Mouse (Mus musculus) liver, adult 2 months (tissue): ENCODE data around the gene Gm49387. TPM values are rescaled to one million over a fixed set of nuclear protein-coding genes. Genes with fewer than 3 reads are reported as not detected.

Source experiments
- DNase-seq: peaks from one replicate; pipeline ENCODE4 v3.0.0-alpha.2; 2011; ENCODE audit warnings: low read depth, low spot score; ENCODE audit errors: extremely low read depth
- H3K27ac ChIP-seq: fragments of 200-500 bp; replicated peaks from 2 replicates; pipeline ENCODE4 v1.5.1; 2012; ENCODE audit warnings: low read depth, mild to moderate bottlenecking, control low read depth, inconsistent platforms, low read length; ENCODE audit not compliant: insufficient read depth
- H3K27me3 ChIP-seq: fragments of 200-500 bp; 2 replicates; pipeline ENCODE4 v1.6.1; 2012; ENCODE audit warnings: mild to moderate bottlenecking, moderate library complexity, low read length, inconsistent platforms; ENCODE audit not compliant: control insufficient read depth, insufficient read depth
- H3K36me3 ChIP-seq: fragments of 200-500 bp; 2 replicates; pipeline ENCODE4 v1.6.1; 2012; ENCODE audit warnings: low read length, inconsistent platforms; ENCODE audit not compliant: control insufficient read depth, insufficient read depth
- H3K4me1 ChIP-seq: fragments of 200-500 bp; 2 replicates; pipeline ENCODE4 v1.6.1; 2011; ENCODE audit warnings: low read length; ENCODE audit not compliant: control insufficient read depth, insufficient read depth
- H3K4me3 ChIP-seq: fragments of 200-500 bp; 2 replicates; pipeline ENCODE4 v1.5.1; 2011; ENCODE audit warnings: low read depth, mild to moderate bottlenecking, control low read depth, low read length, moderate library complexity; ENCODE audit not compliant: insufficient read depth
- H3K79me2 ChIP-seq: fragments of 200-500 bp; 2 replicates; pipeline ENCODE4 v1.6.1; 2012; ENCODE audit warnings: inconsistent platforms, mild to moderate bottlenecking, low read length, moderate library complexity; ENCODE audit not compliant: control insufficient read depth, insufficient read depth
- H3K9ac ChIP-seq: fragments of 200-500 bp; 2 replicates; pipeline ENCODE4 v1.6.1; 2012; ENCODE audit warnings: low read depth, mild to moderate bottlenecking, control low read depth, inconsistent platforms, low read length
- CTCF ChIP-seq: fragments of 200-500 bp; IDR thresholded peaks from 2 replicates; pipeline ENCODE4 v1.5.1; 2011; ENCODE audit warnings: low read depth, low read length, control low read depth
- POLR2A ChIP-seq: fragments of 200-500 bp; IDR thresholded peaks from 2 replicates; pipeline ENCODE4 v1.6.1; 2011; ENCODE audit warnings: low read length, control low read depth; ENCODE audit not compliant: insufficient read depth; ENCODE audit errors: extremely low read depth
- WGBS: fragments of 180-500 bp; shearing (Covaris S2); methylation state at CpG from one replicate; pipeline ENCODE4 v1.1.7; 2018; 5-methylcytosine and 5-hydroxymethylcytosine counted together
- polyA plus RNA-seq: library from polyadenylated mRNA; depleted of rRNA; stranded (reverse); fragments of >200 nt; gene quantifications from 2 replicates; pipeline ENCODE4 v1.2.3, GENCODE M21; 2012
- total RNA-seq: library from RNA; depleted of rRNA; stranded (reverse); fragments of >200 nt; gene quantifications from 2 replicates; pipeline ENCODE4 v1.2.3, GENCODE M21; 2014

Gene Gm49387
- total and polyA plus RNA-seq, 2 experiments = 2.6 TPM; not detected in 1

DNA sequence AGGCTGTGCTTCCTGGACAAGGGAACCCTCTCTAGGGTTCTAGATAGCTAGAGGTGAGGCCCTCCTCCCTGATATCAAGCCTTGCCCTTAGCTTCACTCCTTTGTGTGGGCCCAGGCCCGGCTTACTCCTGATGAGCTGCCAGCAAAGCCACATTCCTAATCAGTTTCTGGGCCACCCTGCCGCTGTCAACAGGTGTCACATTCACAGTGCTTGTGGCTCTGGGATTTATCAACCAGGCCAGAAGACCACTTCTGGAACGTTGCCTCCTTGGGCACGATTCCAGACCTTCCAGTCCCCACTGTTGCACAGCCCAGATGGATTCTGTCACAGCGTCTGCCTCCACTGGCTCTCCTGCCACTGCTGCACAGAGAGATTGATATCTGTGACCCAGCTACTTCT is 79.8 kb downstream of the Gm49387 start:
- H3K79me2 ChIP-seq = no peaks in the 10 kb centered on the region
- no peaks in the 10 kb centered on the region for H3K36me3 ChIP-seq
- no peaks in the 10 kb centered on the region for H3K4me1 ChIP-seq
- 60% methylated on average over 5 of the region's 5 CpGs for WGBS
- no peak overlapping the region for H3K9ac ChIP-seq
- H3K27ac ChIP-seq = no peak overlapping the region
- H3K4me3 ChIP-seq = no peak overlapping the region
- no peak for TF ChIP-seq POLR2A
- TF ChIP-seq CTCF = no peak
- no peak for DNase-seq
- H3K27me3 ChIP-seq = no peaks in the 10 kb centered on the region

DNA sequence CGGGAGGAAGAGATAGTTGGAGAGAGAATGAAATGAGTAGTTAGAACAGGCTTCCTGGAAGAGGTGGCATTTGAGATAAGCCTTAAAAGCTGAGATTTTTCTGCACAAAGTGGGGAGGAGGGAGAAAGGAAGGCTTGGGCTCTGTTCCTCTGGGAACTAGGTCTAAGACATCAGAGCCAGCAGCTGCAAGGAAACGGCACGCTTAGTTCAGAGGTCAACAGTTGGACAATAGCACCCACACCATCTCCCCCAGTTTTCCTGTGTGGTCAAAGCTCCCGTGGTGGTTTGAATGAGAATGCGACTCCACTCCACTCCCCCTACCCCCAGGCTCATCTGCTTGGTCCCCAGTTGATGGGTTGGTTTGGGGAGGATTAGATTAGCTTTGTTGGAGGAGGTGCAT is 81.5 kb downstream of the Gm49387 start:
- H3K27me3 ChIP-seq = no peaks in the 10 kb centered on the region
- DNase-seq = no peak
- H3K9ac ChIP-seq = no peak overlapping the region
- H3K27ac ChIP-seq = no peak overlapping the region
- no peak overlapping the region for H3K4me3 ChIP-seq
- no peaks in the 10 kb centered on the region for H3K79me2 ChIP-seq
- no peak for TF ChIP-seq CTCF
- no peak for TF ChIP-seq POLR2A
- 67% methylated on average over 5 of the region's 5 CpGs for WGBS
- H3K4me1 ChIP-seq = no peaks in the 10 kb centered on the region
- H3K36me3 ChIP-seq = no peaks in the 10 kb centered on the region

DNA sequence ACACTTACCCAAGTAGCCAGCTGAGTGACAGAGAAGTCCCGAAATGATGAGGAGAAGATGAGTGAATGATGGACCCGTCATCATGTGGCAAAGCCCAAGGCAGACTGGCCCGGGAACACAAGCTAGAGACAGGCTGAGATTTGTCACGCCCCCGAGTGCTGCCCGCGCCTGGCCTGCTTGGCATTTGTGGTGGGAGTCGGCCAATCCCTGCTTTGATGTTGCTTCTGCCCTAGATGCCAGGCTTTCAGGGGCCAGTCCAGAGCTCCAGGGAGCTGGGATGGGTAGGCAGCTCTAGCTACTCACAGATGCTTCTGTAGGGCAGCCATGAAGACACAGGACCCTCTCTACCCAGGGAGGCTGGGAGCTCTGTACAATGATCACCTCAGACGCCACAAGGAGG is 82.9 kb downstream of the Gm49387 start:
- TF ChIP-seq POLR2A (no peak), CTCF (no peak)
- H3K4me3 ChIP-seq = no peak overlapping the region
- no peaks in the 10 kb centered on the region for H3K36me3 ChIP-seq
- no peaks in the 10 kb centered on the region for H3K79me2 ChIP-seq
- no peaks in the 10 kb centered on the region for H3K27me3 ChIP-seq
- no peak overlapping the region for H3K27ac ChIP-seq
- 87% methylated on average over 9 of the region's 9 CpGs for WGBS
- no peaks in the 10 kb centered on the region for H3K4me1 ChIP-seq
- DNase-seq = no peak
- H3K9ac ChIP-seq = no peak overlapping the region

DNA sequence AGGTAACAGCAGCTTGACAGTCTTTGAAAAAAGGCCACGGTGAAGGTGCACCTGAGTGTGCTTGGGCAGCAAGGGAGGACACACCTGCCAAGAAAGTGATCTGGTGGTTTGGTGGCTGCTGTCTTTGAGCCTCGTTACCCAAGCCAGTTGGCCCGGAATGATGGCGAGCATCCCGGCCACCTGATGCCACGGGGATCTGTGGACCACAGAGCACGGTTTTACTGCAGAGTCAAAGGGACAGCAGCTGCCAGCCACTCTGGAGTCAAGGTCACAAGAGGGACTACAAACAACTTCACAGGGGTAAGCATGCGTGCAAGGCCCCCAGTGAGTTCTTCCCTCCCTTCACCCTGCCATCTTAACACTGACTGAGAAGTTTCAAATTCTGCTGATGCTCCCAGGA is 83.4 kb downstream of the Gm49387 start:
- WGBS = 90% methylated on average over 8 of the region's 8 CpGs
- no peak overlapping the region for H3K4me3 ChIP-seq
- no peak for TF ChIP-seq CTCF
- no peak for TF ChIP-seq POLR2A
- H3K79me2 ChIP-seq = no peaks in the 10 kb centered on the region
- no peaks in the 10 kb centered on the region for H3K36me3 ChIP-seq
- no peak overlapping the region for H3K27ac ChIP-seq
- no peaks in the 10 kb centered on the region for H3K27me3 ChIP-seq
- no peaks in the 10 kb centered on the region for H3K4me1 ChIP-seq
- no peak for DNase-seq
- no peak overlapping the region for H3K9ac ChIP-seq

DNA sequence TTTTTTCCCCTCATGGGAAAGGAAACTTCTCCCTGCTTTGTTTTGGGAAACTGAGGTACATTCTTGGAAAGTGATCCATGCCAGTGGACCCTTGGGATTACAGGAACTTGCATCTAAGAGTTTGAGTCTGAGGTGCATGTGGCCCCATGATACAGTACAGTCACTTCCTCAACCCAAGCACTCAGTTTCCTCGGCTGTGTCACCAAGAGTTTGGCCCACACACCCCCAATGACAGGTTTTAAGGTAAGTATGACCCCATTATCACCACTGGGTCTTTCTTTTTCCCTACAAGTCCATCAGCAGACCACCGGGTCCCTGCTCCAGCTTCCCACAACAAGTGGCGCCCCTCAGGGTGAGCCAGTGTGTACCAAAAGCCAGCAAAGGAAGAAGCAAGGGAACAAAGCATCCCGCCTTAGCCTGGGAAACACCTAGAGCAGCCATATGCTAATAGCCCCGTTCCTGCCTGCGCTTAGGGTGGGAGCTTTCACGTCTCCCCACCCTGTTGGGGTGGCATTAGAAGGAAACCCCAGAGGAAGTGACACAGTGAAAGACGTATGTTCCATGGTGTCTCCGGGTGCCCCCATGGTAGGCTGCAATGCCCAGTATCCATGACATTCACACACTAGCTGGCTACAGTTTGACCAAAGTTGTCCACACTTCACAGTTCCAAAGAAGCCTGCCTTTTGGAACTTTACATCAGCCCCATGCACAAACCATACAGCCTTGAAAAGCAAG is 84.0 kb downstream of the Gm49387 start:
- Histone ChIP-seq H3K9ac (no peak overlapping the region), H3K79me2 (no peaks in the 10 kb centered on the region), H3K36me3 (no peaks in the 10 kb centered on the region), H3K27me3 (no peaks in the 10 kb centered on the region), H3K27ac (no peak overlapping the region), H3K4me3 (no peak overlapping the region), H3K4me1 (no peaks in the 10 kb centered on the region)
- WGBS = 88% methylated on average over 9 of the region's 9 CpGs
- no peak for DNase-seq
- no peak for TF ChIP-seq CTCF
- TF ChIP-seq POLR2A = no peak

DNA sequence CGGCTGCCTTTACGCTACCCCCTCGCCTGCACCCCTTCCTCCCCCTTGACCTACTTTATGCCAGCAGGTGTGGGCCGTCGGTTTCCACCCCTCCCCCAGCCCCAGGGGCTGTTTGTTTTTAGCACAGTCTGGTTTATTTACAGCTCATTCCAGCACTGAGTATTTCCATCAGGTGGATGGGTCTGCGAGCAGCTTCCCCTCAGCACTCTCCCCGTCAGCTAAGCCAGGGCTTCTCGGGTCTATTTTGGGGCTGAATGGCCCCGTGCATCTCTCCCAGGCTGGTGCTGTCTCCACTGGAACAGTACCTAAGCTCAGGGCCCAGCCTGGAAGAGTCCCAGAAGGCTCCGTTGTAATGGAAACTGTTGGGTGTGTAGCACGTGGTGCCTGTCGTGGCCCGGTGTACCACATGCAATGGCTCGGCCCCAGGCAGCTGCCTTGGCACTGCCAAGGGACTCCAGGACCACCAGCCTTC is 84.7 kb downstream of the Gm49387 start:
- H3K36me3 ChIP-seq = no peaks in the 10 kb centered on the region
- H3K27ac ChIP-seq = no peak overlapping the region
- no peak overlapping the region for H3K4me3 ChIP-seq
- TF ChIP-seq CTCF (no peak), POLR2A (no peak)
- no peak overlapping the region for H3K9ac ChIP-seq
- no peak for DNase-seq
- H3K27me3 ChIP-seq = no peaks in the 10 kb centered on the region
- WGBS = 72% methylated on average over 14 of the region's 14 CpGs
- H3K79me2 ChIP-seq = no peaks in the 10 kb centered on the region
- H3K4me1 ChIP-seq = no peaks in the 10 kb centered on the region
